Mouse (Mus musculus) embryonic fibroblast, embryonic 13.5 days (primary cell): ENCODE measurements around the gene Mrpl3. TPM values are rescaled to one million over a fixed set of nuclear protein-coding genes. Genes with fewer than 3 reads are reported as not detected.

Source experiments
- H3K27ac ChIP-seq: 2 replicates; pipeline ENCODE4 v1.5.1; 2012; ENCODE audit warnings: low read length, control low read depth, inconsistent platforms; ENCODE audit not compliant: insufficient read depth
- H3K4me1 ChIP-seq: 2 replicates; pipeline ENCODE4 v1.6.1; 2011; ENCODE audit warnings: low read length; ENCODE audit not compliant: control insufficient read depth, insufficient read depth
- H3K4me3 ChIP-seq: 2 replicates; pipeline ENCODE4 v1.5.1; 2011; ENCODE audit warnings: mild to moderate bottlenecking, control low read depth, low read length; ENCODE audit not compliant: insufficient read depth
- CTCF ChIP-seq: IDR thresholded peaks from 2 replicates; pipeline ENCODE4 v1.5.1; 2011; ENCODE audit warnings: mild to moderate bottlenecking, control low read depth, low read length, moderate library complexity, borderline replicate concordance; ENCODE audit not compliant: insufficient read depth
- POLR2A ChIP-seq: IDR thresholded peaks from 2 replicates; pipeline ENCODE4 v1.6.1; 2011; ENCODE audit warnings: low read depth, mild to moderate bottlenecking, control low read depth, low read length, moderate library complexity
- polyA plus RNA-seq: library from polyadenylated mRNA; stranded (reverse); fragments of >200 nt; gene quantifications from 2 replicates; pipeline ENCODE4 v1.2.4, GENCODE M21; 2011; ENCODE audit warnings: low read depth; ENCODE audit not compliant: missing spikeins, insufficient read length

Gene Mrpl3
- polyA plus RNA-seq: 82.7 and 94.2 TPM in 2 replicates

DNA sequence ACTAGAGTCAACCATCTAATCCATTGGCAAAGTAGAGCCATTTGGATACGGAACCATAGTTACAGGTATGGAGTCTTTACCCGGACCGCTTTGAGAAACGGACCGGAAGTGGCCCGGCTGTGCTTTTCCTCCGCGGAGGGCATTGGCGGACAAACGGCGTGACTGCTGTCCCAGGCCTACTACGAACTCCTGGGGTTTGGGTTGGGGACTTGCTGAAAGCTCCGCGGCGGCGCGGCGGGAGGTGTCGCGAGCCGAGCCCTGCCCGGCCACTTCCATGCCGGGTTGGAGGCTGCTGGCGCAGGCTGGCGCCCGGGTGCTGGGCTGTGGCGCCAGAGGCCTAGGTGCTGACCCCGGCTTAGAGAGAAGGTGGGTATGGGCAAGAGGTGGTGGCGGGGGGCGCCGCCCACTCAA, at the start of gene Mrpl3:
Mrpl3 (plus strand) TSS at position 93 of the 411 bp plus-strand sequence.
- Histone ChIP-seq H3K4me1 (no peaks in the 10 kb centered on the region), H3K27ac (no peak within 1 kb of the TSS), H3K4me3 (peak within 1 kb of the TSS; percentile 72)
- TF ChIP-seq POLR2A: peak; percentile 59
- no peak for TF ChIP-seq CTCF

DNA sequence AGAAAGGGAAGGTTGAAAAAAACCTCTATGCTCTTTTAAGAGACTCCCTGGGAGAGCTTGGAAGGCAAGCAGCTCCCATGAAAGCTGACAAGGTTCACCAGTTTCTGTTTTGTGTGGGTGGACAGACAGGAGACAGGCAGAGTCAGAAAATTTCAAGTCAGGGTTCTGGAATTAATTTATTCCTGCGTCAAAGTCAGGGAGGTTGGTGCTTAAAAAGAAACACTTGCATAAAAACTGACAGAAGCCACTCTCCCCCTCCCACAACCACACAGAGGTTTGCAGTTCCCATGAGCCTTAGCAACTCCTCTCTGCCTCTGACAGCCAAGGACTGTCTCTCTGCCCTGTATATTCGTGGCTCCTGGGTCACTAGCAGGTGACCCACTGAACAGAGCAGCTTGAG, 42.3 kb upstream of the Mrpl3 start:
- H3K27ac ChIP-seq: no peak overlapping the region
- no peaks in the 10 kb centered on the region for H3K4me1 ChIP-seq
- no peak overlapping the region for H3K4me3 ChIP-seq

DNA sequence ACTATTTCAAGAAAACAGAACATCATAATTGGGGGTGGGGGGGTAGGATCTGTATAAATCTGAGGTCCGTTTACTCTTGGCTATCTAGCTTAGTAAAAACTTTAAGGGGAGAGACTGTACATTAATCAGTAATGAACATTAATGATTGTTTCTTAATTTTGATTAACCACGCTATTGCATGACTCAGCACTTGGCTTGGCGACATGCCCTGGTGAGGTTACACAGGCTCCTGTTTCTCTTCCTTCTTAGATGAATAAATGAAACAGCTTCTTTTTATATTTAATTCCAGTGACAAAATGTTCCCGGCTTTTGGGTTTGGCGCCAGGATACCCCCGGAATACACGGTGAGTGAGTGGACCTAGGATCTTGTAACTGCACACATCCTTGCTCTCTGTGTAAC, 34.9 kb upstream of the Mrpl3 start:
- Histone ChIP-seq H3K4me1 (no peaks in the 10 kb centered on the region), H3K27ac (no peak overlapping the region), H3K4me3 (no peak overlapping the region)
- TF ChIP-seq POLR2A: no peak

More for the DNA sequence above, 42.3 kb upstream of the Mrpl3 start:
- TF ChIP-seq POLR2A (no peak), CTCF (no peak)

DNA sequence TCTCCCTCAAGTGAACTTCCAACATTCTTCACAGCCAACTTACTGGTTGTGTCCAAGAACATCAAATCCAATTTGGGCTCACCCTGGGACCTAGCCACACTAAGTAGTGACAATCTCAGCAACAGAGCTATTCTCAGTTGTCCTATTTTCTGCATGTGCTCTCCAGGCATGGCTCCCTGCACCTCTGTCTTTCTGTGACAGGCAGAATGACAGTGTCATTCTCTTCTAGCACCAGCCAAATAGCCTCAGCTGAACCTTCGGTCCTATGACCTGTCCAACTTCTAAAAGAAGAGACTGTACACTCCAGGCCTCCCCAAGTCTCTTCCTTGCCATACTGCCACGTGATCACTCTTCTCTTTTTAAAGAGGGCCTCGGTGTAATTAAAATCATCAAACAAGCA, 24.7 kb upstream of the Mrpl3 start:
- no peak overlapping the region for H3K27ac ChIP-seq
- no peaks in the 10 kb centered on the region for H3K4me1 ChIP-seq
- no peak overlapping the region for H3K4me3 ChIP-seq
- no peak for TF ChIP-seq CTCF
- no peak for TF ChIP-seq POLR2A

DNA sequence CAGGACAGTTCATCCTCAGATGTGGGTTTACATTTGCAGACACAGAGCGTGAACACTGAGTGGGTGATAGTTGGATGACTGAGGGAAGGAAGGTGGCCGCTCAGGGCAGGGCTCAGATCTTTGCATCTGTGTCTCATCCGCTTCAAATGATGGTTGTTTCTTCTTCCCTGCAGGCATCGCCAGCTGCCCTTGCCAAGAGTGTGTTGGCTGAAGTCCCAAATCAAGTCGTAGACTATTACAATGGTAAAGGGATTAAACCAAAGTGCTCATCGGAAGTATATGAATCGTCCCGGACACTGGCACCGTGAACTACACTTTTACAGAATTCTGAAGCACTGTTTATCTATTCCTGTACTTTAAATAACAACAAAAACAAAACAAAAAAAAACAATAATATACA, 20.5 kb upstream of the Mrpl3 start:
- no peak overlapping the region for H3K4me3 ChIP-seq
- no peak overlapping the region for H3K27ac ChIP-seq
- H3K4me1 ChIP-seq: no peaks in the 10 kb centered on the region
- TF ChIP-seq CTCF (no peak), POLR2A (no peak)

DNA sequence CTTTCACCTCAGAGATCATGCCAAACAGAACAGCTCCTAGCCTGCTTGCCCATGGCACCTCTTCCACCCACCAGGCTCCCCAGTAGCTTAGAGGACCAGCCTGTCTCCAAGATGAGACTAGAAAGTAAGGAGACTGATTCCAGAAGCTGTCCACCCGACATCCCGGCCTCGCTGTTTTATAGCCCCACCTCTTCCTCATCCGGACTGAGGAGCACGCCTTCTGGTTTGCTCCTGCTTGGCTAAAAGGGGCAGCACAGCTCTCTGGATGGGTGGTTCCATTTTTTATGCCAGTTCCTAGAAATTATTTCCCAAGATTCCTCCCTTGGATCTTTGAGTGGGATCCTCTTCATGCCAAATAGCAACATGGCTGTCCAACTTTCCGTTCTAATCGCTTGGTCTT, 19.4 kb upstream of the Mrpl3 start:
- H3K4me1 ChIP-seq: no peaks in the 10 kb centered on the region
- TF ChIP-seq POLR2A (no peak), CTCF (no peak)
- H3K4me3 ChIP-seq: no peak overlapping the region
- H3K27ac ChIP-seq: no peak overlapping the region

DNA sequence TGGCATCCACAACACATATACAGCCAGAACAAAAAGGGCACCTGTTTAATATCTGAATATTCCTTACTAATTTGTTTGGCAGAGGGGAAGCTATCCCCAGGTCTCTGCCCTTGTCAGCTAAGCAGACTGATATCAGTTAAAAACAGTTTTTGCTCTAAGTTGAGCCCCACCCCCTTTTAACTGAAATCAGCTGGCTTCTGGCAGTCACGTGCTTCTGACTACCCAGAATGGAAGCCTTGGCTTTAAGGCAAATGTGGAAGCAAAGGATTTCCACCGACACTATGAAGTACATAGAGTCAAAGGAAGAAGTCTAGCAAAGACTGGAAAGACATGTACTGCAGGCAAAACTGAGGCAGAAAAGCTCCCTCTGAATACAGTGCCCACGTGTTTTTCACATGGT, 15.2 kb upstream of the Mrpl3 start:
- Histone ChIP-seq H3K4me1 (no peaks in the 10 kb centered on the region), H3K27ac (no peak overlapping the region), H3K4me3 (no peak overlapping the region)
- no peak for TF ChIP-seq POLR2A
- no peak for TF ChIP-seq CTCF

DNA sequence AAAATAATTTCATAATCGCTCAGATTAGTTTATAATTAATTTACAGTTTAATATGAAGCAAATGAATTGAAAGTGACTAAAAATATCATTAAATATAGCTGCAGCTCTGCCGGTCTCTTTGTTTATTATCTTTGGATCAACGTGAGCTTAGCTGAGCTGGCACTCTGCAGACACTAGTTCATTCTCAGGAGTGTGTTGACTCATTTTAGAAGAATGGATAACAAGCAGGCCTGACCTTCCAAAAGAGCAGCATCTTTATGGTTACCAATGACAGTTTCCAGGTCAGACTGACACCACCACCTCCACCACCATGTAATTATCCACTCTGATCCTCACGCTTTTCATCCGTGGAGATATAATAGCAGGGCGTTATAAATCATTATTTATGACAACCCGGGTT, 7.0 kb upstream of the Mrpl3 start:
- Histone ChIP-seq H3K4me1 (no peaks in the 10 kb centered on the region), H3K4me3 (no peak overlapping the region), H3K27ac (no peak overlapping the region)
- TF ChIP-seq POLR2A (no peak), CTCF (no peak)

DNA sequence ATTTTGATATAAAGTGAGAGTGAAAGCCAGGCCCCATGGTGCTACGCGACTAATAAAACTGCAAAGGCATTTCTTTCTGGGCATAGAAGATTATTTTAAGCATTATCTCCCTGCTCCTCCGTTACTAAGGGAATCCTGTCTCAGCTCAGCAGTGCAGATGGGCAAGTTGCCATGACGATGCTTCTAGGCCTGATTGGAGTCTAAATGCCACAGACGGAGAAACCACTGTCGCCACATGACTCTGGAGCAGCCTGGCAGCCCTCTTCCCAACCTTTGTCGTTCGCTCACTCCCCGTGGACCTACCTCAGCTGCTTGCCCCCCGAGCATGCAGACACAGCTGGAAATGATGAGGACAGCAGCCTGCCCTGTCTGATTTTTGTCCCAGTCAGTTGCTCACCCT, 4.7 kb upstream of the Mrpl3 start:
- Histone ChIP-seq H3K4me1 (no peaks in the 10 kb centered on the region), H3K27ac (no peak overlapping the region), H3K4me3 (no peak overlapping the region)
- TF ChIP-seq CTCF (no peak), POLR2A (no peak)

DNA sequence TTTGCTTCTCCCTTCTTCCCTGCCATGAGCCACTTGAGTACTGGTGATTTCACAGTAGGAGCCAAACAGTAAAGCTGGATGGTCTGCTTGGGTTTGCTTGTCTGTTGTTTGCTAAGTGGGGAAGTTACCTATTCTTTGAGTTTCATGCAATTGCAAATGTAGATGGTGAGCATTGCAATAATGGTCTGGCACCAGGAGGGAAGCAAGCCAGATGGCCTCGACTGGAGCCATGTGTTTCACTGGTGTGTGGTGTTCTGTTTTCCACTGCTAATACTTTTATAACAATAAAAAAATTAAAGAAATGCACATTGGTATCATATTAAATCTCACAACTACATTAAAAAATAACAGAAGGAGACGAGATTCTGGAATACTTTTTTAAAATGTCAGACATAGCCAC, 3.4 kb upstream of the Mrpl3 start:
- TF ChIP-seq POLR2A (no peak), CTCF (no peak)
- no peak overlapping the region for H3K4me3 ChIP-seq
- no peaks in the 10 kb centered on the region for H3K4me1 ChIP-seq
- H3K27ac ChIP-seq: no peak overlapping the region

DNA sequence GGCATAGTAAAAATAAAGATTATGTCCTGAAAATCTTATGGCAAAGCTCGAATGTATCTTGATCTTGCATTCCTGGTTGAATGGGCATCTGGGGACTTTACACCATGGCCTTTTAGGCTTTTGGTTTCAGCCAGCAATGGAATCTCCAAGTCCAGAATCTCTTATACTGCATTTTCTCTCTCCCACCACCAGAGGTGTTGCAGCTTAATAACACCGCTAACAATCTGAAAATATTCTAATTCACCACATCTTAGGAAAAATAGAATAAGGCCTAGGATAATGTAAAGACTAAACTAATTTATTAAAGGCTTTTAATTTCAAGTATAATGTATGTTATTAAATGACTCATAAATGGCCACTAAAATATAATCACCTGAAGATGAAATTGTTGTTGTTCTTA, 2.8 kb upstream of the Mrpl3 start:
- TF ChIP-seq POLR2A (no peak), CTCF (no peak)
- Histone ChIP-seq H3K4me3 (no peak overlapping the region), H3K4me1 (no peaks in the 10 kb centered on the region), H3K27ac (no peak overlapping the region)
